Mouse (Mus musculus): ENCODE data around the gene Tex2. TPM values are rescaled to one million over a fixed set of nuclear protein-coding genes. Genes with fewer than 3 reads are reported as not detected.

Tex2 gene
- polyA plus RNA-seq, 1 experiment = 13.2 TPM

- no peak for DNase-seq
- H3K4me3 ChIP-seq (ENCODE audit: control insufficient read depth, insufficient read depth, low read length) = no peak overlapping the region
- TF ChIP-seq CTCF (IDR thresholded peaks at IDR 0.05; ENCODE audit: borderline replicate concordance, control insufficient read depth, extremely low read depth, insufficient read depth, low read length, poor library complexity) (no peak), POLR2A (IDR thresholded peaks at IDR 0.05; ENCODE audit: control insufficient read depth, extremely low read depth, insufficient read depth, low read length, poor library complexity) (no peak)
- H3K4me1 ChIP-seq (replicated peaks; ENCODE audit: control insufficient read depth, insufficient read depth, low read length) = peaks cover 11% of the 10 kb centered on the region
- H3K36me3 ChIP-seq (ENCODE audit: control insufficient read depth, insufficient read depth, low read length) = no peaks in the 10 kb centered on the region
- no peak overlapping the region for H3K27ac ChIP-seq (ENCODE audit: control insufficient read depth, insufficient read depth, low read length)
- H3K27me3 ChIP-seq (ENCODE audit: control insufficient read depth, insufficient read depth, low read length) = no peaks in the 10 kb centered on the region
- WGBS = 100% methylated on average over 1 of the region's 1 CpGs
Observed at GRCm38 (mm10) chr11:106465545-106465903, 147.7 kb downstream of the Tex2 start.

- H3K27me3 ChIP-seq (ENCODE audit: control insufficient read depth, insufficient read depth, low read length) = no peaks in the 10 kb centered on the region
- H3K27ac ChIP-seq (ENCODE audit: control insufficient read depth, insufficient read depth, low read length) = no peak overlapping the region
- DNase-seq = no peak
- no peaks in the 10 kb centered on the region for H3K36me3 ChIP-seq (ENCODE audit: control insufficient read depth, insufficient read depth, low read length)
- H3K4me3 ChIP-seq (ENCODE audit: control insufficient read depth, insufficient read depth, low read length) = no peak overlapping the region
- 74% methylated on average over 4 of the region's 4 CpGs for WGBS
- TF ChIP-seq POLR2A (IDR thresholded peaks at IDR 0.05; ENCODE audit: control insufficient read depth, extremely low read depth, insufficient read depth, low read length, poor library complexity) (no peak), CTCF (IDR thresholded peaks at IDR 0.05; ENCODE audit: borderline replicate concordance, control insufficient read depth, extremely low read depth, insufficient read depth, low read length, poor library complexity) (no peak)
- H3K4me1 ChIP-seq (replicated peaks; ENCODE audit: control insufficient read depth, insufficient read depth, low read length) = peaks cover 11% of the 10 kb centered on the region
Observed at GRCm38 (mm10) chr11:106464681-106465544, 148.3 kb downstream of the Tex2 start.

GRCm38 (mm10) chr11:106463845-106464244 is 149.4 kb downstream of the Tex2 start:
- 26% methylated on average over 5 of the region's 5 CpGs for WGBS
- no peak for DNase-seq
- Histone ChIP-seq H3K4me3 (ENCODE audit: control insufficient read depth, insufficient read depth, low read length) (no peak overlapping the region), H3K4me1 (replicated peaks; ENCODE audit: control insufficient read depth, insufficient read depth, low read length) (peaks cover 11% of the 10 kb centered on the region), H3K36me3 (ENCODE audit: control insufficient read depth, insufficient read depth, low read length) (no peaks in the 10 kb centered on the region), H3K27me3 (ENCODE audit: control insufficient read depth, insufficient read depth, low read length) (no peaks in the 10 kb centered on the region), H3K27ac (ENCODE audit: control insufficient read depth, insufficient read depth, low read length) (no peak overlapping the region)
- no peak for TF ChIP-seq CTCF (IDR thresholded peaks at IDR 0.05; ENCODE audit: borderline replicate concordance, control insufficient read depth, extremely low read depth, insufficient read depth, low read length, poor library complexity)
- TF ChIP-seq POLR2A (IDR thresholded peaks at IDR 0.05; ENCODE audit: control insufficient read depth, extremely low read depth, insufficient read depth, low read length, poor library complexity) = no peak

GRCm38 (mm10) chr11:106462309-106462708 is 150.9 kb downstream of the Tex2 start:
- H3K27me3 ChIP-seq (ENCODE audit: control insufficient read depth, insufficient read depth, low read length) = no peaks in the 10 kb centered on the region
- H3K36me3 ChIP-seq (ENCODE audit: control insufficient read depth, insufficient read depth, low read length) = no peaks in the 10 kb centered on the region
- WGBS = 21% methylated on average over 3 of the region's 3 CpGs
- no peak for DNase-seq
- H3K4me1 ChIP-seq (replicated peaks; ENCODE audit: control insufficient read depth, insufficient read depth, low read length) = peaks cover 9% of the 10 kb centered on the region
- TF ChIP-seq CTCF (IDR thresholded peaks at IDR 0.05; ENCODE audit: borderline replicate concordance, control insufficient read depth, extremely low read depth, insufficient read depth, low read length, poor library complexity) (no peak), POLR2A (IDR thresholded peaks at IDR 0.05; ENCODE audit: control insufficient read depth, extremely low read depth, insufficient read depth, low read length, poor library complexity) (no peak)
- no peak overlapping the region for H3K27ac ChIP-seq (ENCODE audit: control insufficient read depth, insufficient read depth, low read length)
- no peak overlapping the region for H3K4me3 ChIP-seq (ENCODE audit: control insufficient read depth, insufficient read depth, low read length)

GRCm38 (mm10) chr11:106461145-106461932 is 151.9 kb downstream of the Tex2 start:
- 49% methylated on average over 5 of the region's 5 CpGs for WGBS
- Histone ChIP-seq H3K4me3 (ENCODE audit: control insufficient read depth, insufficient read depth, low read length) (no peak overlapping the region), H3K27ac (ENCODE audit: control insufficient read depth, insufficient read depth, low read length) (no peak overlapping the region), H3K27me3 (ENCODE audit: control insufficient read depth, insufficient read depth, low read length) (no peaks in the 10 kb centered on the region), H3K4me1 (replicated peaks; ENCODE audit: control insufficient read depth, insufficient read depth, low read length) (peaks cover 9% of the 10 kb centered on the region), H3K36me3 (ENCODE audit: control insufficient read depth, insufficient read depth, low read length) (no peaks in the 10 kb centered on the region)
- no peak for DNase-seq
- no peak for TF ChIP-seq POLR2A (IDR thresholded peaks at IDR 0.05; ENCODE audit: control insufficient read depth, extremely low read depth, insufficient read depth, low read length, poor library complexity)
- TF ChIP-seq CTCF (IDR thresholded peaks at IDR 0.05; ENCODE audit: borderline replicate concordance, control insufficient read depth, extremely low read depth, insufficient read depth, low read length, poor library complexity) = no peak

GRCm38 (mm10) chr11:106460671-106461070 is 152.6 kb downstream of the Tex2 start:
- DNase-seq = no peak
- no peaks in the 10 kb centered on the region for H3K36me3 ChIP-seq (ENCODE audit: control insufficient read depth, insufficient read depth, low read length)
- no peak overlapping the region for H3K4me3 ChIP-seq (ENCODE audit: control insufficient read depth, insufficient read depth, low read length)
- no peak overlapping the region for H3K27ac ChIP-seq (ENCODE audit: control insufficient read depth, insufficient read depth, low read length)
- H3K4me1 ChIP-seq (replicated peaks; ENCODE audit: control insufficient read depth, insufficient read depth, low read length) = peaks cover 9% of the 10 kb centered on the region
- no peak for TF ChIP-seq POLR2A (IDR thresholded peaks at IDR 0.05; ENCODE audit: control insufficient read depth, extremely low read depth, insufficient read depth, low read length, poor library complexity)
- WGBS = 100% methylated on average over 1 of the region's 1 CpGs
- no peaks in the 10 kb centered on the region for H3K27me3 ChIP-seq (ENCODE audit: control insufficient read depth, insufficient read depth, low read length)

All from thymus, adult 2 months (tissue).